Mouse (Mus musculus) heart, embryonic 10.5 days (tissue): Measurements from ENCODE around the gene Kif28. TPM values are rescaled to one million over a fixed set of nuclear protein-coding genes. Genes with fewer than 3 reads are reported as not detected.

ENCODE experiments used
- DNase-seq: peaks from one replicate; pipeline ENCODE4 v3.0.0-alpha.2; 2017; ENCODE audit warnings: low spot score
- H3K27ac ChIP-seq: fragments of 300-500 bp; sonication (generic); 2 replicates; pipeline ENCODE4 v1.5.1; 2016; ENCODE audit warnings: mild to moderate bottlenecking
- H3K27me3 ChIP-seq: fragments of 300-500 bp; sonication (generic); 2 replicates; pipeline ENCODE4 v1.6.1; 2016; ENCODE audit warnings: mild to moderate bottlenecking; ENCODE audit not compliant: poor library complexity, insufficient read depth, severe bottlenecking
- H3K36me3 ChIP-seq: fragments of 300-500 bp; sonication (generic); 2 replicates; pipeline ENCODE4 v1.6.1; 2016; ENCODE audit warnings: mild to moderate bottlenecking, moderate library complexity
- H3K4me1 ChIP-seq: fragments of 300-500 bp; sonication (generic); 2 replicates; pipeline ENCODE4 v1.6.1; 2016; ENCODE audit warnings: mild to moderate bottlenecking
- H3K4me3 ChIP-seq: fragments of 300-500 bp; sonication (generic); 2 replicates; pipeline ENCODE4 v1.5.1; 2016; ENCODE audit warnings: mild to moderate bottlenecking, moderate library complexity
- H3K9me3 ChIP-seq: fragments of 300-500 bp; sonication (generic); 2 replicates; pipeline ENCODE4 v1.6.1; 2016; ENCODE audit warnings: mild to moderate bottlenecking, moderate library complexity
- WGBS: fragments of 180-500 bp; shearing (Covaris S2); methylation state at CpG from one replicate; pipeline ENCODE4 v1.1.7; 2016; 5-methylcytosine and 5-hydroxymethylcytosine counted together
- polyA plus RNA-seq: library from polyadenylated mRNA; unstranded; fragments of >200 nt; fragmentation: Nextera tagmentation; extraction: Ambion mirVana; gene quantifications from 2 replicates; pipeline ENCODE4 v1.2.1, GENCODE M21; 2016

Gene Kif28
- 0.09 TPM in 1 of 2 replicates, not detected in the other for polyA plus RNA-seq

GRCm38 (mm10) chr1:179745171-179745570 lies at the start of gene Kif28:
Gene Kif28 (minus strand): TSS chr1:179745271.
- H3K27ac ChIP-seq: no peak within 1 kb of the TSS
- no peak within 1 kb of the TSS for H3K4me3 ChIP-seq
- H3K27me3 ChIP-seq: no peaks in the 10 kb centered on the region
- WGBS: 91% methylated on average over 9 of the region's 9 CpGs
- peaks cover 57% of the 10 kb centered on the region for H3K36me3 ChIP-seq
- peaks cover 6% of the 10 kb centered on the region; the same call in 1 of the 2 replicates for H3K4me1 ChIP-seq
- DNase-seq: no peak
- no peaks in the 10 kb centered on the region for H3K9me3 ChIP-seq

GRCm38 (mm10) chr1:179787281-179787680 lies 42.2 kb upstream of the Kif28 start:
- no peaks in the 10 kb centered on the region for H3K27me3 ChIP-seq
- H3K36me3 ChIP-seq: peaks cover 90% of the 10 kb centered on the region
- no peaks in the 10 kb centered on the region for H3K4me1 ChIP-seq
- 82% methylated on average over 4 of the region's 4 CpGs for WGBS
- no peaks in the 10 kb centered on the region for H3K9me3 ChIP-seq
- H3K4me3 ChIP-seq: no peak overlapping the region
- H3K27ac ChIP-seq: no peak overlapping the region
- DNase-seq: no peak

- no peak for DNase-seq
- Histone ChIP-seq H3K27me3 (no peaks in the 10 kb centered on the region), H3K36me3 (peaks cover 89% of the 10 kb centered on the region), H3K4me1 (no peaks in the 10 kb centered on the region), H3K9me3 (no peaks in the 10 kb centered on the region), H3K27ac (no peak overlapping the region), H3K4me3 (no peak overlapping the region)
- 88% methylated on average over 5 of the region's 5 CpGs for WGBS
These were observed 40.4 kb upstream of the Kif28 start for GRCm38 (mm10) chr1:179785502-179785901.

- H3K4me3 ChIP-seq: no peak overlapping the region
- no peak overlapping the region for H3K27ac ChIP-seq
- H3K4me1 ChIP-seq: no peaks in the 10 kb centered on the region
- H3K36me3 ChIP-seq: peaks cover 89% of the 10 kb centered on the region
- WGBS: 91% methylated on average over 4 of the region's 4 CpGs
- no peak for DNase-seq
- no peaks in the 10 kb centered on the region for H3K9me3 ChIP-seq
- no peaks in the 10 kb centered on the region for H3K27me3 ChIP-seq
These were observed 39.0 kb upstream of the Kif28 start for GRCm38 (mm10) chr1:179784098-179784497.

- DNase-seq: no peak
- Histone ChIP-seq H3K27me3 (no peaks in the 10 kb centered on the region), H3K36me3 (peaks cover 97% of the 10 kb centered on the region), H3K9me3 (no peaks in the 10 kb centered on the region), H3K27ac (no peak overlapping the region), H3K4me3 (no peak overlapping the region), H3K4me1 (no peaks in the 10 kb centered on the region)
- 95% methylated on average over 8 of the region's 8 CpGs for WGBS
These were observed 31.8 kb upstream of the Kif28 start for GRCm38 (mm10) chr1:179776831-179777230.

GRCm38 (mm10) chr1:179760553-179760952 lies 15.5 kb upstream of the Kif28 start:
- no peak for DNase-seq
- peaks cover 95% of the 10 kb centered on the region for H3K36me3 ChIP-seq
- 92% methylated on average over 4 of the region's 4 CpGs for WGBS

GRCm38 (mm10) chr1:179760086-179760485 lies 15.0 kb upstream of the Kif28 start:
- no peaks in the 10 kb centered on the region for H3K4me1 ChIP-seq
- no peak overlapping the region for H3K4me3 ChIP-seq
- peak; percentile 53 for DNase-seq
- 87% methylated on average over 5 of the region's 5 CpGs for WGBS
- peaks cover 94% of the 10 kb centered on the region for H3K36me3 ChIP-seq
- H3K9me3 ChIP-seq: no peaks in the 10 kb centered on the region
- H3K27me3 ChIP-seq: no peaks in the 10 kb centered on the region
- no peak overlapping the region for H3K27ac ChIP-seq

More at GRCm38 (mm10) chr1:179760553-179760952, 15.5 kb upstream of the Kif28 start:
- Histone ChIP-seq H3K9me3 (no peaks in the 10 kb centered on the region), H3K4me1 (no peaks in the 10 kb centered on the region), H3K27ac (no peak overlapping the region), H3K4me3 (no peak overlapping the region), H3K27me3 (no peaks in the 10 kb centered on the region)

GRCm38 (mm10) chr1:179756477-179756876 lies 11.4 kb upstream of the Kif28 start:
- Histone ChIP-seq H3K4me1 (no peaks in the 10 kb centered on the region), H3K9me3 (no peaks in the 10 kb centered on the region), H3K4me3 (no peak overlapping the region), H3K27ac (no peak overlapping the region), H3K27me3 (no peaks in the 10 kb centered on the region), H3K36me3 (peaks cover 89% of the 10 kb centered on the region)
- peak; percentile 19 for DNase-seq

- H3K27me3 ChIP-seq: no peaks in the 10 kb centered on the region
- H3K4me1 ChIP-seq: no peaks in the 10 kb centered on the region
- no peaks in the 10 kb centered on the region for H3K9me3 ChIP-seq
- no peak overlapping the region for H3K27ac ChIP-seq
- peak; percentile 30 for DNase-seq
- WGBS: 89% methylated on average over 8 of the region's 8 CpGs
- H3K4me3 ChIP-seq: no peak overlapping the region
- H3K36me3 ChIP-seq: peaks cover 85% of the 10 kb centered on the region
These were observed 7.9 kb upstream of the Kif28 start for GRCm38 (mm10) chr1:179753006-179753405.

GRCm38 (mm10) chr1:179752276-179752675 lies 7.2 kb upstream of the Kif28 start:
- 93% methylated on average over 11 of the region's 11 CpGs for WGBS
- no peaks in the 10 kb centered on the region for H3K27me3 ChIP-seq
- no peak overlapping the region for H3K27ac ChIP-seq
- peak; percentile 70 for DNase-seq
- no peaks in the 10 kb centered on the region for H3K4me1 ChIP-seq
- no peak overlapping the region for H3K4me3 ChIP-seq
- H3K9me3 ChIP-seq: no peaks in the 10 kb centered on the region
- H3K36me3 ChIP-seq: peaks cover 84% of the 10 kb centered on the region

- H3K36me3 ChIP-seq: peaks cover 49% of the 10 kb centered on the region
- no peaks in the 10 kb centered on the region for H3K27me3 ChIP-seq
- H3K27ac ChIP-seq: no peak overlapping the region
- WGBS: 76% methylated on average over 4 of the region's 4 CpGs
- DNase-seq: no peak
- peaks cover 6% of the 10 kb centered on the region; the same call in 1 of the 2 replicates for H3K4me1 ChIP-seq
- H3K4me3 ChIP-seq: no peak overlapping the region
- H3K9me3 ChIP-seq: no peaks in the 10 kb centered on the region
These were observed 1.4 kb downstream of the Kif28 start for GRCm38 (mm10) chr1:179743593-179744193.

- Histone ChIP-seq H3K27ac (no peak overlapping the region), H3K9me3 (no peaks in the 10 kb centered on the region), H3K27me3 (no peaks in the 10 kb centered on the region), H3K36me3 (no peaks in the 10 kb centered on the region), H3K4me3 (no peak overlapping the region), H3K4me1 (no peaks in the 10 kb centered on the region)
- peak; percentile 63 for DNase-seq
- WGBS: 82% methylated on average over 3 of the region's 3 CpGs
These were observed 8.6 kb downstream of the Kif28 start for GRCm38 (mm10) chr1:179736483-179736882.

GRCm38 (mm10) chr1:179734500-179735474 lies 10.3 kb downstream of the Kif28 start:
- DNase-seq: no peak
- Histone ChIP-seq H3K36me3 (no peaks in the 10 kb centered on the region), H3K9me3 (no peaks in the 10 kb centered on the region), H3K27ac (no peak overlapping the region), H3K27me3 (no peaks in the 10 kb centered on the region), H3K4me1 (no peaks in the 10 kb centered on the region), H3K4me3 (peak overlapping the region; percentile 36; the same call in 1 of the 2 replicates)
- WGBS: 28% methylated on average over 15 of the region's 15 CpGs
